Mouse (Mus musculus) testis, postnatal 14 days (tissue): ENCODE results near the gene Rfx5.
"Not testable (repeated sequence)": the region's sequence is repeated elsewhere in the genome, so short reads cannot be mapped to it uniquely, and the experiment has no call there.

Source experiments
- DNase-seq: peaks from one replicate; pipeline ENCODE4 v3.0.0; 2021; ENCODE audit warnings: low spot score

Gene Rfx5

GRCm38 (mm10) chr3:94936147-94936546, 17.7 kb upstream of the Rfx5 start:
- DNase-seq: not testable (repeated sequence)

- not testable (repeated sequence) for DNase-seq
Measured at GRCm38 (mm10) chr3:94937194-94937593, 16.7 kb upstream of the Rfx5 start.

DNA sequence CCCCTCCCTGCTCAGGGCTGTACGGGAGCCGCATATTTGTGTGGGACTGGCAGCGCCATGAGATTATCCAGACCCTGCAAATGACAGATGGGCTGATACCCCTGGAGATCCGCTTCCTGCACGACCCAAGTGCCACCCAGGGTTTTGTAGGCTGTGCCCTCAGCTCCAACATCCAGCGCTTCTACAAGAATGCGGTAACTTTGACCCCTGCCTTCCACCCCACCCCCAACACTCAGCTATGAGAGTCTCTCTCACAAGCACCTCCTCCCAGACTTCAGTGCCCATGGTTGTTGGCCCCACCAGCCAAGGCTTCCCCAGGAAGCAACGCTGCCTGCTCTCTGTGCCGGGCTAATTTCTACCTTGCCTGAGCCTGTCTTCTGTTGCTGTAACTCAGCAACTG, 13.8 kb upstream of the Rfx5 start:
- DNase-seq: not testable (repeated sequence)

- not testable (repeated sequence) for DNase-seq
Measured at GRCm38 (mm10) chr3:94942211-94942967, 11.5 kb upstream of the Rfx5 start.

DNA sequence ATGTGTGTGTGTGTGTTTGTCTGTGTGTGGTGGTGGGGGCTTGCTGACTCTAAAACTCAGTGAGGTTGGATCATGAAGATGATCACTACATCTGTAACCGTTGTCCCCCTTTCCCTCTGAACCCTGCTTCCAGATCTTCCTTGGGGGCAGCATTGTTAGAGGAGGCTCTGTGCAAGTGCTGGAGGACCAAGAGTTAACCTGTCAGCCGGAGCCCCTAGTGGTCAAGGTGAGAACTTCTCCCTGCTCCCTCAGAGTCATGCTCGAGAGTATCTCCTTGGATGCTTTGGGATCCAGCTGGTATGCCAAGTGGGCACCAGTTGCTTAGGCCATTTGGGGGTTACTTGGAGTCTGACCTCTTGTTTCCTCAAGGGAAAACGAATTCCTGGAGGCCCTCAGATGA, 10.2 kb upstream of the Rfx5 start:
- not testable (repeated sequence) for DNase-seq

- DNase-seq: no peak
Measured at GRCm38 (mm10) chr3:94948066-94948614, 5.7 kb upstream of the Rfx5 start.

DNA sequence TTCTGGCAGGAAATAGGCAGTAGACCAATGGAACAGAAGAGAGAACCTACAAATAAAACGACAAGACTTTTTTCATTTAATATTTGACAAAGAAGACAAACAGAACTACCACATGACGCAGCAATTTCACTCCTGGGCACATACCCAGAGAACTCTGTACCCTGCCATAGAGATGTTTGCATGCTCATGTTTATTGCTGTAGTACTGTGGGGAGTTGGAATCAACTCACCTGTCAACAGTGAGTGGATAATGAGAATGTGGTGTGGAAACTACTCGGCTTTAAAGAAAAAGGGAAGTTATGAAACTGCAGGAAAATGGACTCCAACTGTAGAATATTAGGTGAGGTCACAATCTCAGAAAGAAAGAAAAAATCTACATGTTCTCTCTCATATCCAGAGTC, 4.2 kb upstream of the Rfx5 start:
- no peak for DNase-seq

DNA sequence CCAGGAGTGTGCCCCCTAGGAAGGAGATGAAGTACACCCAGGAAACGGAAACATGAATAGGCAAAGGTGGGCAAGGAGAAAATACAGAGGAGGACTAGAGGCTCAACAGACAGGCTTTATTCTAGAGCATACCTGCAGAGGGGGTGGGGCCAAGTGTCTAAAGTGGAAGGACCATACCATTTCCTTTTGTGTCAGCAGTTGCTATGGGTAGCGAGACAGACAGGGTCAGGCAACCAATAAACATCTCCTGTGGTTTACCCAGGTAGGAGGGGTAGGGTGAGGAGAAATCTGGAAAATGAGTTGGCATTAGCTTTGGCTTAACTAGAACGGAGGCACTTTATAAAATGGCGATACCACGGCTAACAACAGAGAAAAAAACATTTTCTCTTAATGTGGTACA, 1.1 kb upstream of the Rfx5 start:
- no peak for DNase-seq

GRCm38 (mm10) chr3:94953384-94953763, 501 bp upstream of the Rfx5 start:
- no peak for DNase-seq

DNA sequence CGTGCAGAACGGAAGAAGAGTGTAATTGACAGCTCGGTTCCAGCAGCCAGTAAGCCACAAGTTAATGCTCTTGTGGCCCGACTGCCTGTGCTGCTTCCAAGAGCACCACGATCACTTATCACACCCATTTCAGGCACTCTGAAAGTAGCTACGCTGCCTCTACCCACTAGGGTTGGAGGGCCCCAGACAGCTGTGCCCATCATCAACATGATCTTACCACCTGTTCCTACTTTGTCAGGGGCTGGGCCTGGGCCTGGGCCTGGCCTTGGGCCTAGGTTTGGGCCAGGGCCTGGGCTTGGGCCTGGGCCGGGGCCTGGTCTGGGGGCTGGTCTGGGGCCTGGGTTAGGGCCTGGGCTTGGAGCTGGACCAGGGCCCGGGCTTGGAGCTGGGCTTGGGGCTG, 4.4 kb downstream of the Rfx5 start:
- no peak for DNase-seq

- no peak for DNase-seq
Measured at GRCm38 (mm10) chr3:94959871-94960270, 6.0 kb downstream of the Rfx5 start.

- DNase-seq: no peak
Measured at GRCm38 (mm10) chr3:94960322-94960721, 6.4 kb downstream of the Rfx5 start.

- DNase-seq: no peak
Measured at GRCm38 (mm10) chr3:94964989-94965388, 11.1 kb downstream of the Rfx5 start.

- DNase-seq: no peak
Measured at GRCm38 (mm10) chr3:94965878-94966277, 12.0 kb downstream of the Rfx5 start.

GRCm38 (mm10) chr3:94972552-94972951, 18.7 kb downstream of the Rfx5 start:
- peak; percentile 60 for DNase-seq

DNA sequence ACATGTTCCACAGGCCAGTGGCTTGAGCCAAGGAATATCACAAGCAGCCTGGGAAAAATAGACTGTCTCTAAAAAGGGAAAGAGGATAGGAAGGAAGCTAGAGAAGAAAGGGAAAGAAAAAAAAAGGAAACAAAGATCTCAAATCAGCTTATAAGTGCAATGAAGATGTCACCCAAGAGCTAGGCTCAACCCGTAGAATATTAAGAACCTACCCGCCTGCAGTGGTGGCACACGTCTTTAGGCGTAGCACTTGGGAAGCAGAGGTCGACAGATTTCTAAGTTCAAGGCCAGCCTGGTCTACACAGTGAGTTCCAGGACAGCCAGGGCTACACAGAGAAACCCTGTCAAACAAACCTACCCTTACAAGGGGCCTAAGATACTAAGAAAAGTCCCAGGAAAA, 19.7 kb downstream of the Rfx5 start:
- no peak for DNase-seq

GRCm38 (mm10) chr3:94974026-94974527, 20.2 kb downstream of the Rfx5 start:
- no peak for DNase-seq

DNA sequence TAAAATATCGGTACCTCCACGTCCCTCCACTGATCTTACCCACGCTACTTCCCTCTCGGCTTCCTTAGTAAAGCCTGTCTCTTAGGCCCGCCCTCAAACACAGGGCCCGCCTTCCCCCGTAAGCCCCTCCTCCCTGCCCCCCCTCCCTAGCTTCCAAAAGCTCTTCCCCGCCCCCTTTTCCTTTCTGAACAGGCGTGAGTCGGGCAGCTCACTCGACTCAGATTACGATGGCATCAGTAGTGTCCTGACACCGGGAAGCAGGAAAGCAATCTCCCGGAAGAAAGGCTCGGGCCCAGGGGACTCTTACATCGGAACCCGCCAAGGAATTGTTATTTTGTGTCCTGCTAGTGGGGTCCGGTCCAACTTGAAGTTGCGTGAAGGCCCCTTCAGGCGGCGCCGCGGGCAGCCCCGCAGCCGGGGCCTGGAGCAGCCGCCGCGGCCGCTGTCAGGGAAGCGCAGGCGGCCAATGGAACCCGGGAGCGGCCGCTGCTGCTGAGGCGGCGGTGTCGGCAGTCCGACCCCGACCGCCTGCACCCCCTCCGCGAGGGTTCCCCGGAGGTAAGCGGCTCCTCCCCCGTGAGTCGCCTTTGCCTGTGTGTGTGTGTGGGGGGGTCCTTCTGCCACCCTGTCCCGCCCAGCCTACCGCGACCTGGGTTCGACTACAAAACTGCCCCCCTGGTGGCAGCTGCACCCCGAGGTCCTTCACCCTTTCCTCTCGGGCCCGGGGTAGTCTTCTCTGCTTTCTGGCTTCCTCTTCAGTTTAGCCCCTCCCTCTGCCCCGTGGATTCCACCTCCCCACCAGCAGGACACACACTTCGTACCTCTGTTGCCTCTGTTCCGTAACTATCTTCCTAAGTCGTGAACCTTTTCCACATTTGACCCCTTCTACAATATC, 20.9 kb downstream of the Rfx5 start, which contains the start of gene Pi4kb:
Pi4kb (plus strand) TSS at position 204 of the 895 bp plus-strand sequence.
- peak; percentile 90 for DNase-seq

DNA sequence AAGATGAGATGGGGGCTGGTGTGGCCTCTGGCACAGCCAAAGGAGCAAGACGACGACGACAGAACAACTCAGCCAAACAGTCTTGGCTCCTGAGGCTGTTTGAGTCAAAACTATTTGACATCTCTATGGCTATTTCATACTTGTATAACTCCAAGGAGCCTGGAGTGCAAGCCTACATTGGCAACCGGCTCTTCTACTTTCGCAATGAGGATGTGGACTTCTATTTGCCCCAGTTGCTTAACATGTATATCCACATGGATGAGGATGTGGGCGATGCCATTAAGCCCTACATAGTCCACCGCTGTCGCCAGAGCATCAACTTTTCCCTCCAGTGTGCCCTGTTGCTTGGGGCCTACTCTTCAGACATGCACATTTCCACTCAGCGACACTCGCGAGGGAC, 30.4 kb downstream of the Rfx5 start:
- DNase-seq: no peak

DNA sequence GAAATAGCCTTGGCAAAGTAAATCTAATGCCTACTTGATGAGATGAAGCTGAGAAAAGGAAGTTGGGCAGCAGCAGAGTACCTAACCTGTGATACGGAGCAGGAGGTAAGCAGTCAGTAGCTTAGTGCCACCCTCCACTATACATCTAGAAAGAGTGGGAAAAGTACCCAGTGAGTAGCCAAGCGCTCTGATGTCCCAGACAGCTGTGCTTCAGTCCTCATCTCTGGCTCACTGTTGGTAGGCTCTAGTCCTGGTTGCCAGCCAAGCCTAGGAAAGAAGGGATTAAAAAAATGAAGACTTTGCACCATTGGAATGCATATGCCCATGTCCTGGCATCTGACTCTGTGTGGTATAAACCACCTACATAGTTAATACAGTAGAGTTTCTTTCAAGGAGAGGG, 31.6 kb downstream of the Rfx5 start:
- DNase-seq: no peak

GRCm38 (mm10) chr3:94987578-94987977, 33.7 kb downstream of the Rfx5 start:
- peak; percentile 58 for DNase-seq

GRCm38 (mm10) chr3:94989159-94989761, 35.4 kb downstream of the Rfx5 start:
- DNase-seq: no peak
